Mouse (Mus musculus) liver, postnatal 0 days (tissue): ENCODE results near the gene Afap1l2.

ENCODE experiments used
- CTCF ChIP-seq: sonication (generic); IDR thresholded peaks from 2 replicates; pipeline ENCODE4 v1.5.1; 2016; ENCODE audit warnings: antibody characterized with exemption, low read depth
- EP300 ChIP-seq: IDR thresholded peaks from 2 replicates; pipeline ENCODE4 v1.6.1; 2016; ENCODE audit warnings: antibody characterized with exemption, low read depth, mild to moderate bottlenecking

DNA sequence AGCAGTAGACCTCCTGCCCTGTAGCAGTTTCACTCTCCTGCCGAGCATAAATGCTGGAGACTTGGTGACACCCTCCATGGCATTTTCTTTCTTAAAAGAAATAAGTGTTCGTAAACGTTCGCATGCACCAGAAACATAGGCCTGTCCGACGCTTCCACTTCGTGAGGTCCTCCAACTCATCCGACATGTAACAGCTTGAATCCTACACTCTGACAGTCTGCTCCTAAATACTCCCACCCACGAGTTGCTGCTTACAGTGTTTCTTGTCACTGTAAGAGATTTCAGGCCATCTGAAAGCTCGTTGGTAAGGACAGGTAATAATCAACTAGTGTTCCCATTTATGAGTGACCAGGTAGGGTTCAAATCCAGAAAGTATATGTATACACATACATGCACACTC lies 120.1 kb downstream of the Afap1l2 start:
- TF ChIP-seq CTCF: no peak
- no peak for TF ChIP-seq EP300
